Mouse (Mus musculus): ENCODE measurements around the gene Tradd. TPM values are rescaled to one million over a fixed set of nuclear protein-coding genes. Genes with fewer than 3 reads are reported as not detected.

The Tradd gene
- polyA plus RNA-seq, 1 experiment: 2.4 TPM

GRCm38 (mm10) chr8:105288958-105289732 lies 24.7 kb upstream of the Tradd start:
- no peaks in the 10 kb centered on the region; the same call in 1 of the 2 replicates for H3K27me3 ChIP-seq (ENCODE audit: control insufficient read depth, insufficient read depth, low read length)
- no peak for TF ChIP-seq CTCF (IDR thresholded peaks at IDR 0.05; ENCODE audit: control insufficient read depth, insufficient read depth, insufficient replicate concordance, low read depth, low read length)
- TF ChIP-seq POLR2A (IDR thresholded peaks at IDR 0.05; ENCODE audit: control insufficient read depth, low read depth, low read length): no peak; the same call in none of the 2 replicates

GRCm38 (mm10) chr8:105288231-105288630 lies 23.8 kb upstream of the Tradd start:
- H3K36me3 ChIP-seq (ENCODE audit: control insufficient read depth, insufficient read depth, low read length): no peaks in the 10 kb centered on the region
- peak overlapping the region; percentile 95 for H3K4me3 ChIP-seq (ENCODE audit: control insufficient read depth, low read depth, low read length)
- no peaks in the 10 kb centered on the region; the same call in 1 of the 2 replicates for H3K27me3 ChIP-seq (ENCODE audit: control insufficient read depth, insufficient read depth, low read length)
- TF ChIP-seq POLR2A (IDR thresholded peaks at IDR 0.05; ENCODE audit: control insufficient read depth, low read depth, low read length) (no peak), CTCF (IDR thresholded peaks at IDR 0.05; ENCODE audit: control insufficient read depth, insufficient read depth, insufficient replicate concordance, low read depth, low read length) (no peak)
- H3K27ac ChIP-seq (ENCODE audit: control insufficient read depth, insufficient read depth, low read depth, low read length): no peak overlapping the region
- peaks cover 17% of the 10 kb centered on the region for H3K4me1 ChIP-seq (ENCODE audit: control insufficient read depth, insufficient read depth, low read length)

More at GRCm38 (mm10) chr8:105288958-105289732, 24.7 kb upstream of the Tradd start:
- H3K4me1 ChIP-seq (ENCODE audit: control insufficient read depth, insufficient read depth, low read length): peaks cover 17% of the 10 kb centered on the region
- H3K36me3 ChIP-seq (ENCODE audit: control insufficient read depth, insufficient read depth, low read length): no peaks in the 10 kb centered on the region
- H3K4me3 ChIP-seq (ENCODE audit: control insufficient read depth, low read depth, low read length): peak overlapping the region; percentile 95
- peak overlapping the region; percentile 63 for H3K27ac ChIP-seq (ENCODE audit: control insufficient read depth, insufficient read depth, low read depth, low read length)

- TF ChIP-seq CTCF (IDR thresholded peaks at IDR 0.05; ENCODE audit: control insufficient read depth, insufficient read depth, insufficient replicate concordance, low read depth, low read length): no peak
- TF ChIP-seq POLR2A (IDR thresholded peaks at IDR 0.05; ENCODE audit: control insufficient read depth, low read depth, low read length): no peak
- Histone ChIP-seq H3K4me1 (ENCODE audit: control insufficient read depth, insufficient read depth, low read length) (peaks cover 17% of the 10 kb centered on the region), H3K27ac (ENCODE audit: control insufficient read depth, insufficient read depth, low read depth, low read length) (no peak overlapping the region), H3K4me3 (ENCODE audit: control insufficient read depth, low read depth, low read length) (peak overlapping the region; percentile 58), H3K36me3 (ENCODE audit: control insufficient read depth, insufficient read depth, low read length) (no peaks in the 10 kb centered on the region), H3K27me3 (ENCODE audit: control insufficient read depth, insufficient read depth, low read length) (no peaks in the 10 kb centered on the region; the same call in 1 of the 2 replicates)
Measured at GRCm38 (mm10) chr8:105286907-105287306, 22.5 kb upstream of the Tradd start.

- Histone ChIP-seq H3K27ac (ENCODE audit: control insufficient read depth, insufficient read depth, low read depth, low read length) (no peak overlapping the region), H3K4me3 (ENCODE audit: control insufficient read depth, low read depth, low read length) (peak overlapping the region; percentile 23), H3K36me3 (ENCODE audit: control insufficient read depth, insufficient read depth, low read length) (no peaks in the 10 kb centered on the region), H3K4me1 (ENCODE audit: control insufficient read depth, insufficient read depth, low read length) (peaks cover 14% of the 10 kb centered on the region), H3K27me3 (ENCODE audit: control insufficient read depth, insufficient read depth, low read length) (no peaks in the 10 kb centered on the region; the same call in 1 of the 2 replicates)
- TF ChIP-seq CTCF (IDR thresholded peaks at IDR 0.05; ENCODE audit: control insufficient read depth, insufficient read depth, insufficient replicate concordance, low read depth, low read length): no peak
- no peak for TF ChIP-seq POLR2A (IDR thresholded peaks at IDR 0.05; ENCODE audit: control insufficient read depth, low read depth, low read length)
Measured at GRCm38 (mm10) chr8:105285514-105285913, 21.1 kb upstream of the Tradd start.

- H3K27ac ChIP-seq (ENCODE audit: control insufficient read depth, insufficient read depth, low read depth, low read length): no peak overlapping the region
- H3K36me3 ChIP-seq (ENCODE audit: control insufficient read depth, insufficient read depth, low read length): no peaks in the 10 kb centered on the region
- TF ChIP-seq POLR2A (IDR thresholded peaks at IDR 0.05; ENCODE audit: control insufficient read depth, low read depth, low read length) (no peak), CTCF (IDR thresholded peaks at IDR 0.05; ENCODE audit: control insufficient read depth, insufficient read depth, insufficient replicate concordance, low read depth, low read length) (peak; percentile 76; the same call in 1 of the 2 replicates)
- H3K4me1 ChIP-seq (ENCODE audit: control insufficient read depth, insufficient read depth, low read length): peaks cover 7% of the 10 kb centered on the region
- no peaks in the 10 kb centered on the region for H3K27me3 ChIP-seq (ENCODE audit: control insufficient read depth, insufficient read depth, low read length)
- peak overlapping the region; percentile 23 for H3K4me3 ChIP-seq (ENCODE audit: control insufficient read depth, low read depth, low read length)
Measured at GRCm38 (mm10) chr8:105283074-105283473, 18.7 kb upstream of the Tradd start.

- peaks cover 7% of the 10 kb centered on the region for H3K4me1 ChIP-seq (ENCODE audit: control insufficient read depth, insufficient read depth, low read length)
- no peak overlapping the region for H3K27ac ChIP-seq (ENCODE audit: control insufficient read depth, insufficient read depth, low read depth, low read length)
- H3K36me3 ChIP-seq (ENCODE audit: control insufficient read depth, insufficient read depth, low read length): no peaks in the 10 kb centered on the region
- no peaks in the 10 kb centered on the region for H3K27me3 ChIP-seq (ENCODE audit: control insufficient read depth, insufficient read depth, low read length)
- TF ChIP-seq POLR2A (IDR thresholded peaks at IDR 0.05; ENCODE audit: control insufficient read depth, low read depth, low read length) (no peak), CTCF (IDR thresholded peaks at IDR 0.05; ENCODE audit: control insufficient read depth, insufficient read depth, insufficient replicate concordance, low read depth, low read length) (no peak)
- H3K4me3 ChIP-seq (ENCODE audit: control insufficient read depth, low read depth, low read length): no peak overlapping the region
Measured at GRCm38 (mm10) chr8:105282239-105282638, 17.8 kb upstream of the Tradd start.

GRCm38 (mm10) chr8:105281821-105282220 lies 17.4 kb upstream of the Tradd start:
- Histone ChIP-seq H3K36me3 (ENCODE audit: control insufficient read depth, insufficient read depth, low read length) (no peaks in the 10 kb centered on the region), H3K4me3 (ENCODE audit: control insufficient read depth, low read depth, low read length) (no peak overlapping the region), H3K27me3 (ENCODE audit: control insufficient read depth, insufficient read depth, low read length) (no peaks in the 10 kb centered on the region), H3K27ac (ENCODE audit: control insufficient read depth, insufficient read depth, low read depth, low read length) (no peak overlapping the region), H3K4me1 (ENCODE audit: control insufficient read depth, insufficient read depth, low read length) (peaks cover 7% of the 10 kb centered on the region)
- TF ChIP-seq CTCF (IDR thresholded peaks at IDR 0.05; ENCODE audit: control insufficient read depth, insufficient read depth, insufficient replicate concordance, low read depth, low read length) (no peak), POLR2A (IDR thresholded peaks at IDR 0.05; ENCODE audit: control insufficient read depth, low read depth, low read length) (no peak)

Measured in testis, adult 2 months (tissue).